Mouse (Mus musculus): Measurements from ENCODE around the gene Thada.
"Not testable (repeated sequence)": the region's sequence is repeated elsewhere in the genome, so short reads cannot be mapped to it uniquely, and the experiment has no call there.

The Thada gene

GRCm38 (mm10) chr17:84262325-84262979 lies 203.6 kb downstream of the Thada start:
- DNase-seq (ENCODE audit: low read depth, low spot score): no peak

GRCm38 (mm10) chr17:84261010-84261409 lies 205.0 kb downstream of the Thada start:
- DNase-seq (ENCODE audit: low read depth, low spot score): no peak

- no peak for DNase-seq (ENCODE audit: low read depth, low spot score)
Observed at GRCm38 (mm10) chr17:84260226-84260625, 205.8 kb downstream of the Thada start.

GRCm38 (mm10) chr17:84258638-84259261 lies 207.3 kb downstream of the Thada start:
- no peak for DNase-seq (ENCODE audit: low read depth, low spot score)

GRCm38 (mm10) chr17:84257927-84258532 lies 208.0 kb downstream of the Thada start:
- DNase-seq (ENCODE audit: low read depth, low spot score): no peak

- no peak for DNase-seq (ENCODE audit: low read depth, low spot score)
Observed at GRCm38 (mm10) chr17:84256278-84256819, 209.7 kb downstream of the Thada start.

GRCm38 (mm10) chr17:84255841-84256240 lies 210.2 kb downstream of the Thada start:
- no peak for DNase-seq (ENCODE audit: low read depth, low spot score)

GRCm38 (mm10) chr17:84251426-84251825 lies 214.6 kb downstream of the Thada start:
- DNase-seq (ENCODE audit: low read depth, low spot score): no peak

GRCm38 (mm10) chr17:84244182-84244920 lies 221.7 kb downstream of the Thada start:
- no peak for DNase-seq (ENCODE audit: low read depth, low spot score)

GRCm38 (mm10) chr17:84243759-84244158 lies 222.2 kb downstream of the Thada start:
- DNase-seq (ENCODE audit: low read depth, low spot score): no peak

- no peak for DNase-seq (ENCODE audit: low read depth, low spot score)
Observed at GRCm38 (mm10) chr17:84241308-84241957, 224.6 kb downstream of the Thada start.

- no peak for DNase-seq (ENCODE audit: low read depth, low spot score)
Observed at GRCm38 (mm10) chr17:84239679-84240292, 226.2 kb downstream of the Thada start.

GRCm38 (mm10) chr17:84238174-84238573 lies 227.8 kb downstream of the Thada start:
- no peak for DNase-seq (ENCODE audit: low read depth, low spot score)

- DNase-seq (ENCODE audit: low read depth, low spot score): no peak
Observed at GRCm38 (mm10) chr17:84236781-84237557, 229.0 kb downstream of the Thada start.

GRCm38 (mm10) chr17:84235399-84235928 lies 230.5 kb downstream of the Thada start:
- no peak for DNase-seq (ENCODE audit: low read depth, low spot score)

- DNase-seq (ENCODE audit: low read depth, low spot score): not testable (repeated sequence)
Observed at GRCm38 (mm10) chr17:84234785-84235184, 231.2 kb downstream of the Thada start.

GRCm38 (mm10) chr17:84233758-84234157 lies 232.2 kb downstream of the Thada start:
- no peak for DNase-seq (ENCODE audit: low read depth, low spot score)

- no peak for DNase-seq (ENCODE audit: low read depth, low spot score)
Observed at GRCm38 (mm10) chr17:84231361-84231760, 234.6 kb downstream of the Thada start.

- no peak for DNase-seq (ENCODE audit: low read depth, low spot score)
Observed at GRCm38 (mm10) chr17:84228223-84228622, 237.8 kb downstream of the Thada start.

GRCm38 (mm10) chr17:84226681-84227080 lies 239.3 kb downstream of the Thada start:
- DNase-seq (ENCODE audit: low read depth, low spot score): no peak

All from skeletal muscle tissue, adult 2 months (tissue).